Mouse (Mus musculus) ES-Bruce4 (cell line): Measurements from ENCODE around the gene Myom3.

ENCODE experiments used
- CTCF ChIP-seq: IDR thresholded peaks from one replicate; pipeline ENCODE4 v1.8.1; 2011; ENCODE audit warnings: low read depth, low read length
- EP300 ChIP-seq: IDR thresholded peaks from 2 replicates; pipeline ENCODE4 v1.6.1; 2011; ENCODE audit warnings: low read depth, low read length; ENCODE audit not compliant: insufficient read depth
- POLR2A ChIP-seq: IDR thresholded peaks from one replicate; pipeline ENCODE4 v1.8.1; 2011; ENCODE audit warnings: low read length; ENCODE audit not compliant: insufficient read depth

GRCm38 (mm10) chr4:135761569-135761968, 2.1 kb downstream of the Myom3 start:
- TF ChIP-seq CTCF (no peak), POLR2A (no peak), EP300 (no peak)
